10 mouse cellular contexts compared by ENCODE assay signal in the genomic region with DNA sequence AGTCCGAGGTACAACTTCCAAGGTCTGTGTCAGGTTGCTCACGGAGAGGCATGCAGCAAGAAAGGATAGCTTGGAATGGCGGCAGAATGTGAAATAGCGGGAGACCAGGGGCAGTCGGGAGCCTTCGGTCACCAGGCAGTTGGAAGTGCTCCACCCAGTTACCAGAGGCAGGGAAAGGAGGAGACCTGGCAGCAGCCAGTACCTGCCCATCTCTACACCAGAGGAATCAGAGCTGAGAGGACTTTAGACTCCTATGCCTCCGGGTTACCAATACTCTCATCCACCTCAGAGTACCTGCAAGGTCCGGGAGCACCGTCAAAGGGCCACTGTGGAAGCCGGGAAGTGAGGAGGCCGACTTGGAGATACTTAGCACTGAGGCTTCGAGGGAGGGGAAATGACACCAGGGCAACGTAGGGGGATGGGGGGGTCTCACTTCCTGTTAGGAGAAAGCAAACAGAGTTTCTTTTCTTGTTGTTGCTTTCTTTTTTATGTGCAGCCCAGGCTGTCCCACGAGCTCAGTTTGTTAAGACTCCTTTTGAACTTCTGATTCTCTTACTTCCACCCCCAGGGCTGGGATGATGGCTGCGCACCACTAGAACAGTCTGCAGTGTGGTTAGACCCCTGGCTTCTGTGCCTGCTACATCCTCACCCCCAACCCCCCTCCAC. TPM values are rescaled to one million over a fixed set of nuclear protein-coding genes. Genes with fewer than 3 reads are reported as not detected.
DNase-seq lines count a peak whose midpoint lies in the region; ATAC-seq and TF ChIP-seq lines count a peak whose summit lies in the region.
"Had no signal": no experiment of that assay in that cellular context is flagged by ENCODE, and none has a peak within 500 bp of the region (broad histone marks: within the 10 kb centered on the region; RNA-seq: fewer than 3 reads in every experiment).

A gene (minus strand): TSS at position 374 of the 666 bp plus-strand sequence.

- peaks cover 23% of the 10 kb centered on the region for H3K27me3 ChIP-seq in liver, embryonic 14.5 days (ENCODE audit: control insufficient read depth, insufficient read depth, low read length)
- H3K27me3 ChIP-seq in hindbrain, embryonic 14.5 days (ENCODE audit: control insufficient read depth, insufficient read depth, low read length), result no peaks in the 10 kb centered on the region

- H3K9me3 ChIP-seq in liver, embryonic 14.5 days (ENCODE audit: control insufficient read depth, low read length), result no peaks in the 10 kb centered on the region
- H3K9me3 ChIP-seq in hindbrain, embryonic 14.5 days (ENCODE audit: control insufficient read depth, low read length), result no peaks in the 10 kb centered on the region

- WGBS in liver, embryonic 14.5 days (ENCODE audit: insufficient replicate concordance), result 20% methylated on average over 15 of the region's 15 CpGs
- WGBS in hindbrain, embryonic 14.5 days, result 83% methylated on average over 15 of the region's 15 CpGs

- ATAC-seq in liver, embryonic 14.5 days (ENCODE audit: insufficient read depth), result no peak
- ATAC-seq in hindbrain, embryonic 14.5 days (ENCODE audit: low FRiP score), result no peak
- ATAC-seq: forebrain, embryonic 14.5 days had no signal

- peaks cover 2 to 10% of the 10 kb centered on the region in 2 experiments; a peak in 3 of 4 replicates for H3K4me1 ChIP-seq in liver, embryonic 14.5 days (replicated peaks; ENCODE audit: control insufficient read depth in 2 of 2, insufficient read depth in 2 of 2, low read length in 1 of 2)
- H3K4me1 ChIP-seq in hindbrain, embryonic 14.5 days (replicated peaks; ENCODE audit: control insufficient read depth, insufficient read depth, low read length), result no peaks in the 10 kb centered on the region

- DNase-seq in embryo, embryonic 11 days, result peak; percentile 23
- no peak for DNase-seq in embryo, embryonic 9.5 days (ENCODE audit: extremely low spot score)
- peak; percentile 76 for DNase-seq in A20 (ENCODE audit: low read depth, low spot score)
- DNase-seq in kidney, adult 11 months, result peak; percentile 74
- no peak for DNase-seq in liver, embryonic 14.5 days (ENCODE audit: low read depth in 3 of 3, low spot score in 3 of 3)
- no peak for DNase-seq in frontal cortex, adult 2 months (ENCODE audit: extremely low spot score in 1 of 2, low spot score in 1 of 2)
- DNase-seq in adrenal gland, adult 18-20 months (ENCODE audit: low spot score in 2 of 2), result no peak
- DNase-seq in hindbrain, embryonic 14.5 days (ENCODE audit: low spot score), result no peak
- DNase-seq: right cerebral cortex, postnatal 4 days had no signal

- H3K4me2 ChIP-seq in liver, embryonic 14.5 days (ENCODE audit: low read depth), result peak within 1 kb of the TSS; percentile 15; the same call in 1 of the 2 replicates
- no peak within 1 kb of the TSS for H3K4me2 ChIP-seq in hindbrain, embryonic 14.5 days (replicated peaks)

- no peaks in the 10 kb centered on the region for H3K36me3 ChIP-seq in liver, embryonic 14.5 days (replicated peaks; ENCODE audit: control insufficient read depth, insufficient read depth, low read depth)
- H3K36me3 ChIP-seq in hindbrain, embryonic 14.5 days (replicated peaks; ENCODE audit: control insufficient read depth, insufficient read depth), result no peaks in the 10 kb centered on the region

- H3K4me3 ChIP-seq in liver, embryonic 14.5 days (ENCODE audit: insufficient read depth in 1 of 2, low read depth in 2 of 2, low read length in 2 of 2), result no peak within 1 kb of the TSS
- no peak within 1 kb of the TSS for H3K4me3 ChIP-seq in hindbrain, embryonic 14.5 days (replicated peaks; ENCODE audit: low read length)

- no peak for TF ChIP-seq EP300 in liver, embryonic 14.5 days (IDR thresholded peaks at IDR 0.05; ENCODE audit: low read depth)

- no peak within 1 kb of the TSS for H3K27ac ChIP-seq in liver, embryonic 14.5 days
- H3K27ac ChIP-seq in hindbrain, embryonic 14.5 days, result no peak within 1 kb of the TSS

- no peak for TF ChIP-seq CTCF in liver, embryonic 14.5 days (IDR thresholded peaks at IDR 0.05; ENCODE audit: low read depth)

- H3K9ac ChIP-seq in liver, embryonic 14.5 days (replicated peaks), result no peak within 1 kb of the TSS
- no peak within 1 kb of the TSS for H3K9ac ChIP-seq in hindbrain, embryonic 14.5 days

RNA-seq across cellular contexts. Expression of the gene that starts here (rescaled TPM):
- 0.75 and 0.81 TPM in 2 replicates for polyA plus RNA-seq in liver, embryonic 14.5 days (2012; rRNA removed)
- polyA plus RNA-seq in liver, embryonic 14.5 days (2014; fragmentation: Nextera tagmentation; extraction: Ambion mirVana), result 0.14 and 0.18 TPM in 2 replicates
- 0.76 and 1.00 TPM in 2 replicates for polyA plus RNA-seq in frontal cortex, adult 2 months (2012; rRNA removed)
- 1 to 10 TPM in 1 of 2 experiments, under 1 TPM in 1; 0.53 to 1.9 TPM for total RNA-seq in adrenal gland, adult 18-20 months (2021)
- 0.78 and 0.90 TPM in 2 replicates for polyA plus RNA-seq in hindbrain, embryonic 14.5 days (2014; fragmentation: Nextera tagmentation; extraction: Ambion mirVana)

Comparison
In these comparisons a context has a peak if more than half of its experiments do, and no peak if none do; other contexts are left out.
1. DNase-seq: peak in embryo, embryonic 11 days (single experiment), A20 (single experiment) and kidney, adult 11 months (single experiment); none in embryo, embryonic 9.5 days (single experiment), liver, embryonic 14.5 days (0 of 3), frontal cortex, adult 2 months (0 of 2), adrenal gland, adult 18-20 months (0 of 2) and hindbrain, embryonic 14.5 days (single experiment).